Mouse (Mus musculus) intestine, embryonic 14.5 days (tissue): ENCODE data around the gene Crat. TPM values are rescaled to one million over a fixed set of nuclear protein-coding genes. Genes with fewer than 3 reads are reported as not detected.

Source experiments
- ATAC-seq: fragments of 200-750 bp; cut with Nextera tagmentation; replicated peaks from 2 replicates; pipeline ENCODE4 v1.8.0; 2017; ENCODE audit warnings: low read depth, moderate number of reproducible peaks, moderate TSS enrichment, moderate library complexity; ENCODE audit not compliant: low FRiP score, low TSS enrichment
- DNase-seq: peaks from one replicate; pipeline ENCODE4 v3.0.0-alpha.2; 2018; ENCODE audit warnings: low spot score
- H3K27ac ChIP-seq: fragments of 300-500 bp; sonication (generic); 2 replicates; pipeline ENCODE4 v1.5.1; 2014; ENCODE audit warnings: low read depth, mild to moderate bottlenecking, control low read depth
- H3K27me3 ChIP-seq: fragments of 300-500 bp; sonication (generic); replicated peaks from 2 replicates; pipeline ENCODE4 v1.6.1; 2014; ENCODE audit warnings: low read length, control low read depth; ENCODE audit not compliant: control insufficient read depth, insufficient read depth
- H3K36me3 ChIP-seq: fragments of 300-500 bp; sonication (generic); 2 replicates; pipeline ENCODE4 v1.6.1; 2014; ENCODE audit warnings: low read length, control low read depth; ENCODE audit not compliant: control insufficient read depth, insufficient read depth
- H3K4me1 ChIP-seq: fragments of 300-500 bp; sonication (generic); replicated peaks from 2 replicates; pipeline ENCODE4 v1.6.1; 2014; ENCODE audit warnings: low read length, control low read depth, mixed read lengths; ENCODE audit not compliant: control insufficient read depth, insufficient read depth
- H3K4me2 ChIP-seq: fragments of 300-500 bp; sonication (generic); 2 replicates; pipeline ENCODE4 v1.6.1; 2014; ENCODE audit warnings: low read length
- H3K4me3 ChIP-seq: fragments of 300-500 bp; sonication (generic); 2 replicates; pipeline ENCODE4 v1.5.1; 2014; ENCODE audit warnings: low read depth, low read length, control low read depth, mixed read lengths
- H3K9ac ChIP-seq: fragments of 300-500 bp; sonication (generic); 2 replicates; pipeline ENCODE4 v1.6.1; 2014; ENCODE audit warnings: mild to moderate bottlenecking, low read length
- H3K9me3 ChIP-seq: fragments of 300-500 bp; sonication (generic); 2 replicates; pipeline ENCODE4 v1.6.1; 2016; ENCODE audit warnings: low read length, control low read depth; ENCODE audit not compliant: control insufficient read depth
- WGBS: fragments of 180-500 bp; shearing (Covaris S2); extraction: QIAGEN DNeasy Blood & Tissue Kit; methylation state at CpG from one replicate; pipeline ENCODE4 v1.1.7; 2014; 5-methylcytosine and 5-hydroxymethylcytosine counted together
- polyA plus RNA-seq: library from polyadenylated mRNA; unstranded; fragments of >200 nt; fragmentation: Nextera tagmentation; extraction: Ambion mirVana; gene quantifications from 2 replicates; pipeline ENCODE4 v1.2.1, GENCODE M21; 2014

The Crat gene
- polyA plus RNA-seq, 1 experiment from 2014 or later = 25.3 TPM

DNA sequence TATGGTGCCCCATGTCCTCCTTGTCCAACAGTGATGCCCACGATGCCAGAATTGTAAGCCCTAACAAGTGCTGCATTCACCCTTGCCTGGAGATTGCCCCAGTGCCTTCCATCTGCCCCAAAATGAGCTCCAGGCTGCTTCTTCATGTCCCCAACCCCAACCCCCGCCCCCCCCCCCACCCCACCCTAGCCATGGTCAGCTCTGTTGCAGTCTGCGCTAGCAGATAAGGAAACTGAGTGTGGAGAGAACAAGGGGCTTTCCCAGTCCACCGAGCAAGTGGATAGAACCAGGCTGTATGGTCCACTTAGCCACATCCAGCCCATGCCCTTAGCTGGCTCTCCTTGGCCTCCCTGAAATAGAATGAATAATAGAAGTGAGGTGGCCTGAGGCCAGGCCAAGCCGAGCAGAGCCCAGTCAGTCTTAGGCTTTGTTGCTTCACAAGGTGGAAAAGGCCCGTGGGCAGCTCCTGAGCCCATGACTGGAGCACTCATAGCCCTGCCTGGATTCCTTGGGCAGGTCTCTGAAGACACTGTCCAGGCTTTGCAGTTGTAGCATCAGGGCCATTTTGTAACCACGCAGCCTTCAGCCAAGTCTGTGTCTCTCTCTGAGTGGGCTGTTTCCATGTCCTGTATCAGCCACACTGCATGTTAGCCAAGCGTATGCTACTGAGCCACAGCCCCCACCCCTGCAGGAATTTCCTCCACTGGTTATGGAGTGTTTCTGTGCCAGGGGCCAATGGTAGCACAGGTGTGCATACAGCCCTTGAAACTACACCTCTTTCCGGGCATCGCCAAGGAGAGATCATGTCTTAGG, 34.8 kb downstream of the Crat start:
- DNase-seq (no peak), ATAC-seq (no peak)
- H3K9ac ChIP-seq = no peak overlapping the region
- peaks cover 68% of the 10 kb centered on the region for H3K36me3 ChIP-seq
- no peaks in the 10 kb centered on the region for H3K27me3 ChIP-seq
- H3K27ac ChIP-seq = no peak overlapping the region
- H3K4me1 ChIP-seq = no peaks in the 10 kb centered on the region
- H3K9me3 ChIP-seq = no peaks in the 10 kb centered on the region
- H3K4me3 ChIP-seq = no peak overlapping the region
- H3K4me2 ChIP-seq = no peak overlapping the region
- 89% methylated on average over 10 of the region's 10 CpGs for WGBS

- Histone ChIP-seq H3K9ac (no peak overlapping the region), H3K4me1 (no peaks in the 10 kb centered on the region), H3K36me3 (peaks cover 74% of the 10 kb centered on the region), H3K27ac (no peak overlapping the region), H3K27me3 (no peaks in the 10 kb centered on the region), H3K4me2 (no peak overlapping the region), H3K4me3 (no peak overlapping the region), H3K9me3 (no peaks in the 10 kb centered on the region)
- DNase-seq (no peak), ATAC-seq (no peak)
- WGBS = 89% methylated on average over 7 of the region's 7 CpGs
Observed at GRCm38 (mm10) chr2:30379307-30379706, 36.3 kb downstream of the Crat start.

GRCm38 (mm10) chr2:30377721-30378120, 37.9 kb downstream of the Crat start:
- Histone ChIP-seq H3K27ac (no peak overlapping the region), H3K4me3 (no peak overlapping the region), H3K4me2 (no peak overlapping the region), H3K27me3 (no peaks in the 10 kb centered on the region), H3K4me1 (no peaks in the 10 kb centered on the region), H3K36me3 (peaks cover 76% of the 10 kb centered on the region), H3K9me3 (no peaks in the 10 kb centered on the region), H3K9ac (no peak overlapping the region)
- DNase-seq = no peak
- WGBS = 84% methylated on average over 5 of the region's 5 CpGs
- no peak for ATAC-seq

DNA sequence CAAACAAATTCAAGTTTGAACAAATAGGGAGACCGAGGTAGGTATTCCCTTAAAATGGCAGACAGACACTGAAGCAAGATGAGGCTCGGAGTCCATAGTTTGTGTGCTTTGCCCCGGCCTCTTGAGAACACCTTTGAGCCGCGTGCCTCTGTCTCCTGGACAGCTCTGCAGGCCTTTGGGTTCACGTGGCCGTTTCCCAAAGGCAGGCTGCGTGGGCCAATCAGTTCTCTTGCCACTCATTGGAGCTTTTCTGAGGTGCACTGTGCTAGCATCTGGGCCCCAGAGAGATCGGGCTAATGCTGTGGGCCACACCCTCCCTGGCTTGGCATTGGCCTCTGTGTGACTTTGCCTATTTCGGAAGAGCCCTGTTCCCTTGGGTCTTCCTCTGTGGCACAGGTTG, 39.7 kb downstream of the Crat start:
- Histone ChIP-seq H3K4me3 (no peak overlapping the region), H3K27me3 (no peaks in the 10 kb centered on the region), H3K36me3 (peaks cover 78% of the 10 kb centered on the region), H3K27ac (no peak overlapping the region), H3K4me2 (no peak overlapping the region), H3K9me3 (no peaks in the 10 kb centered on the region), H3K9ac (no peak overlapping the region), H3K4me1 (no peaks in the 10 kb centered on the region)
- WGBS = 94% methylated on average over 10 of the region's 10 CpGs
- no peak for ATAC-seq
- DNase-seq = no peak

DNA sequence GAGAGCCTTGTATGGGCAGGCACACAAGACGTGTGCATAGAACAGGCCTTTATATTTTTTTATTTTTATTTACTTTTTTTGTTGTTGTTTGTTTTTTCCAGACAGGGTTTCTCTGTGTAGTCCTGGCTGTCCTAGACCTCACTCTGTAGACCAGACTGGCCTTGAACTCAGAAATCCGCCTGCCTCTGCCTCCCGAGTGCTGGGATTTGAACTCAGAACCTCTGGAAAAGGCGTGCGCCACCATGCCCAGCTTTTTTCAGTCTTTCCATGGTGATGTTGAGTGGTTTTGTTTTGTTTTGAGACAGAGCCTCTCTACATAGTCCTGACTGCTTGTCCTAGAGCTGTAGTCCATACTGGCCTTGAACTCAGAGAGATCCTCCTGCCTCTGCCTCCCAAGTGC, 42.9 kb downstream of the Crat start:
- Histone ChIP-seq H3K36me3 (peaks cover 85% of the 10 kb centered on the region), H3K4me1 (no peaks in the 10 kb centered on the region), H3K9ac (no peak overlapping the region), H3K27me3 (no peaks in the 10 kb centered on the region), H3K9me3 (no peaks in the 10 kb centered on the region), H3K27ac (no peak overlapping the region), H3K4me2 (no peak overlapping the region), H3K4me3 (no peak overlapping the region)
- no peak for DNase-seq
- WGBS = 98% methylated on average over 5 of the region's 5 CpGs
- no peak for ATAC-seq

- no peak overlapping the region for H3K4me3 ChIP-seq
- DNase-seq = no peak
- no peak overlapping the region for H3K27ac ChIP-seq
- no peaks in the 10 kb centered on the region for H3K9me3 ChIP-seq
- no peaks in the 10 kb centered on the region for H3K4me1 ChIP-seq
- no peak overlapping the region for H3K4me2 ChIP-seq
- ATAC-seq = no peak
- H3K27me3 ChIP-seq = no peaks in the 10 kb centered on the region
- no peak overlapping the region for H3K9ac ChIP-seq
- 93% methylated on average over 8 of the region's 8 CpGs for WGBS
- H3K36me3 ChIP-seq = peaks cover 82% of the 10 kb centered on the region
Observed at GRCm38 (mm10) chr2:30371544-30371943, 44.1 kb downstream of the Crat start.

DNA sequence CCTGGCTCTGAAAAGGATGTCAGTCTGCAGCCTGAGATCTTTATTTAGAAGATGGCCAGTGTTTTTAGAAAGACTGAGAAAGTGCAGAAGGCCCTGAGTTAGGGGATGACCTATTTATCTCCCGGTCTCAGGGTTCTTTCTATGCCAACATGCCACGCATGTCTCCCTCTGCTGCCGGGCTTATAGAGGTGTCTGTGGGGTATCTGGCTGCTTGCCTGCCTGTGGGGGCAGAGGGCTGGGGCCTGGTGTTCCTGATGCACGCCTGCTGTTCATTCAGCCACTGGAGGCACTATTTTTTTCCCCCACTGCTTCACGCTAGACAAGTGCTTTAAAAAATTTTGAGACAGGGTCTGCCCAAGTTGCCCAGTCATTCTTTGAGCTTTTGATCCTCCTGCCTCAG, 49.4 kb downstream of the Crat start:
- WGBS = 64% methylated on average over 5 of the region's 5 CpGs
- DNase-seq (no peak), ATAC-seq (no peak)
- H3K4me3 ChIP-seq = no peak overlapping the region
- H3K4me2 ChIP-seq = no peak overlapping the region
- peaks cover 10% of the 10 kb centered on the region for H3K4me1 ChIP-seq
- peaks cover 42% of the 10 kb centered on the region for H3K36me3 ChIP-seq
- no peaks in the 10 kb centered on the region for H3K27me3 ChIP-seq
- no peaks in the 10 kb centered on the region for H3K9me3 ChIP-seq
- no peak overlapping the region for H3K27ac ChIP-seq
- no peak overlapping the region for H3K9ac ChIP-seq

DNA sequence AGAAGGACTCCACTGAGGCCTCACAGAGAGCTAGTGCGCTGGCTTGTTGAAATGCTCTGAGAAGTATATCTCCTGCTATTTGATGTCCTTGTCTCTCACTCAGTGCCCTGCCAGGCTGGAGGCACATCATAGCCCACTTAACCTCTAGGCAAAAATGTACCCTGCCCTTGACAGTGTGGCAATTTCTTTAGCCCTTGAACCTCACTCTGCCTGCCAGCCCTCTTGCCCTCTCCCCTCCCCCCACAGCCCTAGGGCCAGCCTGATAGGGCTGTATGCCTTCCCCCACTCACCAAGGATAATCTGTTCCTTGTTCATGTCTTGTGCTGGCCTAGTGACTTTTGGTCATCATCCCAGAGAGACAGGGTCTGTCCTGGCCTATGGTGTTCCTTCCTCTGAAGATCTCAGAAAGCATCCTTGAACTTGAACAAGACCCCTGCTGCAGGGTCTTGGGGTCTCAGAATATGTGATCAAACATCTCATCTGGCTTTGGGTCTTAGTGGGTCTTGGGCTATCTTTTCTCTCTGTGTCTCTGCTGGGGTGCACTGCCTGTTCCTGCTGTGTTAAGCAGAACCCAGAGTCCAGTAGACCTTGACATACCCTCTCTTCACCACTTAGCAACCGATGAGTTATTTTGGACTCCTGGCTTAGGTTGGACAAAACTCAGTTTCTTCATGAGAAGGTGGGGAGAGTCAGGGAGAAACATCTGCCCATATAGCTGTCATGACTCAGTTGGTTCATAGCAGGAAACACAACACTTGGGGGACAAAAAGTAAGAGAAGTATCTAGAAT, 50.1 kb downstream of the Crat start:
- no peak for ATAC-seq
- peaks cover 10% of the 10 kb centered on the region for H3K4me1 ChIP-seq
- H3K27me3 ChIP-seq = no peaks in the 10 kb centered on the region

More for the DNA sequence above, 50.1 kb downstream of the Crat start:
- peak overlapping the region; percentile 72 for H3K9ac ChIP-seq
- H3K9me3 ChIP-seq = no peaks in the 10 kb centered on the region
- H3K4me3 ChIP-seq = peak overlapping the region; percentile 97
- peak overlapping the region; percentile 95 for H3K4me2 ChIP-seq
- 78% methylated on average over 2 of the region's 2 CpGs for WGBS
- H3K36me3 ChIP-seq = peaks cover 34% of the 10 kb centered on the region
- no peak for DNase-seq
- no peak overlapping the region for H3K27ac ChIP-seq
